Mouse (Mus musculus): Measurements from ENCODE around the gene Klk15.
"Not testable (repeated sequence)": the region's sequence is repeated elsewhere in the genome, so short reads cannot be mapped to it uniquely, and the experiment has no call there.

The Klk15 gene

DNA sequence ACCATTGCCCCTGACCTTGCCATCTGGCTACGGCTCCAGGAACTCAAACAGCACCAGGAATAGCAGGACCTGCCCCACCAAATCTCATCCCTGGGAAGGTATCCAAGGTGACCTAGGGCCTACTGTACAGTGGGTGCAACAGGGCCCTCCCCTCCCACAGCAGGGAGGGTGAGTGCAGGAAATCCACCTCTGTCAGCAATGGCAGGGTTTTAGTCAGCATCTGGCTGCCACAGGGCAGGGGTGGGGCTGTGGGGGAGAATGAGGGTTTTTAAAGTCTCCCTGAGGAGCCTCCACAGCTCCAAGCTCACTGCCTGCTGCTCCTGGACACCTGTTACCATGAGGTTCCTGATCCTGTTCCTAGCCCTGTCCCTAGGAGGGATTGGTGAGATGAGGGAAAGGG is 42.2 kb downstream of the Klk15 start, which contains the start of gene Klk1b9:
Gene Klk1b9, plus strand, starts transcription at position 301 of the 400 bp plus-strand sequence.
- DNase-seq (ENCODE audit: low spot score in 2 of 2): not testable (repeated sequence)

DNA sequence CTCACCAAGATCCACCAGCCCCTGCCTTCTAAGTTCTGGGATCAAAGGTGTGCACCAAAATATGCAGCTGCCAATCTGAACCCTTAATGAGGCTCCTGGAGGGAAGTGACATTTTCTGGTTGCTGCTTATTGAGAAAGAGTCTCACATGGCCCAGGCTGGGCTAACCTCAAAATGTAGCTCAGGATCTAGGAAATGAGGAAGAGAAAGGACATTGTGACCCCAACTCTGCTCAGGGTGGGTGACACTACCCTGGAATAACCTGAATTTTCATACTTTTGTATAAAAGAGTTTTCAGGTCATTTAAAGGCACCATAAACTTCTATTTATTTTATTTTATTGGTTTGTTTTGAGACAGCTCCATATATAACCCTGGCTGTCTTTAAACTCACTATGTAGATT is 52.1 kb downstream of the Klk15 start:
- DNase-seq (ENCODE audit: low spot score in 2 of 2): no peak
